Mouse (Mus musculus) layer of hippocampus, postnatal 25 days (tissue): ENCODE results near the gene Clec10a. TPM values are rescaled to one million over a fixed set of nuclear protein-coding genes. Genes with fewer than 3 reads are reported as not detected.

ENCODE experiments used
- DNase-seq, 2 experiments: peaks; one replicate each; pipeline ENCODE4 v3.0.0; 2022; ENCODE audit warnings: mixed read lengths in 2 of 2, low spot score in 1 of 2; ENCODE audit errors: extremely low spot score in 1 of 2
- total RNA-seq, 2 experiments: library from RNA; stranded (reverse); gene quantifications; 2 replicates each; pipeline ENCODE4 v1.2.3; 2021

Clec10a gene
- total RNA-seq, 2 experiments from 2014 or later: 1.1 to 3.4 TPM

DNA sequence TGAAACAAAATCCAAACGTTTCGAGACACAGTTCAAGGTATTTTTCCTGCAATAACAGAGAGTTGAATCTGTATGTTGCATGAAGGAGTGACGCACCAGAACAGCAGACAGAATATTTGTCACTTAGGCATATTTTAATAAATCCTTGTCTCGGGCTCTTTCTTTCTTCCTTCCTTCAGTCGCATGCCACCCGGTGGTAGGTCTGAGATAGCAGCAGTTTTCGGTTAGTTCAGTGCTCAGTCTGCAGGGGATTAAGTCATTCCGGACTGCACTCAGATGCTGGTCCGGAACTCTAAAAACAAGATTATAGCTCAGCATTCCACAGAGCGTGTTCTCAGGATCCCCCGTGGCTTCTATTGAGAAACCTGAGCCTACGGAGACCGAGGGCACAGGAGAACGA is 23.4 kb downstream of the Clec10a start:
- DNase-seq: peak in 1 of 2 experiments; percentile 28

GRCm38 (mm10) chr11:70180496-70180895 is 24.5 kb downstream of the Clec10a start:
- DNase-seq: no peak

DNA sequence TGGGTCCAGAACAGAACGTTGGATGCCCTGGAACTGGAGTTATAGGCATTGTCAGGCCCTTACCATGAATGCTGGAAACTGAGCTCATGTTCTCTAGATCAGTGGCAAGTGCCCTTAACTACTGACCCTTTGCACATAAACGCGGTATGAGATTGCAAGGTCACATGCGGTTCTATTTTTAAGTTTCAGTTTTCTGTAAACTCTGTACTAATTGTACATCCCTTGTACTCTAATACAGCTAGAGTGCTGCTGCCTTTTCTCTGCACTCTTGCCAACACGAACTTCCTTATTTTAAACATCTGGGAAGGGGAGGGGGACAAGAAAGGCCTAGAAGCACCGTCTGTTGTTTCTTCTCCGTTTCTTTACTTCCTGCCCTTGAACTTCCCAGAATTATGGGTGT is 29.1 kb downstream of the Clec10a start:
- no peak for DNase-seq

GRCm38 (mm10) chr11:70189319-70190134 is 33.5 kb downstream of the Clec10a start:
- DNase-seq: no peak

GRCm38 (mm10) chr11:70191188-70191587 is 35.2 kb downstream of the Clec10a start:
- DNase-seq: no peak

DNA sequence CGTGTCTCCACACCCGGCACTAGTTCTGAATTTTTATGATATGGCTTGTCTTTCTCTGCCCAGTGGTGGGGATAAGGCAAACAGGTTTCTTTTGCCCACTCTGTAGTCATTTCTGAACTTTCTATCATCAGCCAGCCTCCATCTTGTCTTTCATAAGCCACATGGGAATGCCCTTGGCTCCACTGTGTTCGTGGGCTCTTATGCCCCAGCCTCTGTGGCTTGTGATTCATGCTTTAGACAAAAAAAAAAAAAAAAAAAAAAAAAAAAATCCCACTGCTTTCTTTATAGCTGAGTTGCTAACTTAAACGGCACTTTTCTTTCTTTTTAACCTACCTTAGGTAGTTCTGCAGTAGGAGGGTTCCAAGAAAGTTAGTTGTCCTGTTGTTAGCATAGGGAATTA is 36.2 kb downstream of the Clec10a start:
- no peak for DNase-seq

DNA sequence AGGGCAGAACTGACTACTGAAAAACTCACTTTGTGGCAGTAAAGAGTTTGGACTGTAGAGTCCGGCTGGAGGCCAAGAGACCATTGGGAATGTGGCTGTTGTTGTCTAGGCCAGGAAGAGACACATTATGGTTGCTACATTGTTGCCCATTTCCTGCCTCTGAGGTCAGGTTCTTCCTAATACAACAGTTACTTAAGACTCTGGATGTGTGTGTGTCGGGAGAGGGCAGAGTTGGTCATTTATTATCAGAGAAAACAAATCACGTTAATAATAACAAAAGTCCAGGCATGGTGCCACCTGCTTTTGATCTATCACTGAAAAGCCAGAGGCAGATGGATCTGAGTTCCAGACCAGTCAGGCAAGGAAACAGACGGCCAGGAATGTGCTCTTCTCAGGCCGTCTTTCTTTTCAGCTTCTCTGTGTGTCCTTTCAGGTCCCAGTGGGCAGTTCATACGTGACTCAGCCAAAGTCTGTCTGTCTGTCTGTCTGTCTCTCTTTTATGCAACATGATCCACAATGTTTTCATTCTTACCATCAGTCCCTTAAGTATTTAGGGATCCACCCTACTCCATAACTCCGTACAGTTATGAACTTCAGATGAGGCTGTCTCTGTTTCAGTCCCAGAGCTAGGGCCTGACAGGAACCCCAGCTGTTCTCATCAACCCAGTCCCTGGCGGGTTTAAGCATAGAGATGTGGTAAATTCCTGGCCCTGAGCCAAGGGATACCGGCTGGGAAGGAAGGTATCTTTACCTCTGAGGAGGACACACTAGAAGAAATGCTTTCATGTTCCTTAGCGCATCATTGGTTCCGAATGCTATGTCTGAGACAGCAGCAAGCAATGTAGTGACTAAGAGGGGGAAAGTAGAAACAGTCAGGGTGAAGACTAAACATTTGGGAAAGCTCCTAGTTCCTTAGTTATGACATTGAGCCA is 37.6 kb downstream of the Clec10a start:
- no peak for DNase-seq

DNA sequence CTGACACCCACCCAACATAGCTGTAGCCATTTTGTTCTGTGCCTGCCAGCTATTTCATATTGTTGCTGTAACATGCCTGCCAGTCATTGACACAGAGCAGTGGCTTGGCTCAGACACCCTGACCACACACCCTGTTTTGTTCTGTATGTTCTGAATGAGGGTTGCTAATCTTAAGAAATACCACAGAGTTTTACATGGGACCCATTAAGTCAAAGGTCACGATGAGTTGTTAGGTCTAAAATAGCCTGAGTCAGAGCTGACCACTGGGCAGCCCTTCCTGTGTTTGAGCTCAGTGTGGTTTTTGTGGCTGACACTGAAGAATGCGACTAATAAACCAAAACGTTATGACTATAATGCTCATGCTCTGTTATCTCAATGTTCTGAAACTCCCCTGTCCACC is 42.3 kb downstream of the Clec10a start:
- no peak for DNase-seq

- DNase-seq: no peak
Measured at GRCm38 (mm10) chr11:70199107-70199506, 43.1 kb downstream of the Clec10a start.

GRCm38 (mm10) chr11:70200036-70200608 is 44.1 kb downstream of the Clec10a start:
- no peak for DNase-seq

DNA sequence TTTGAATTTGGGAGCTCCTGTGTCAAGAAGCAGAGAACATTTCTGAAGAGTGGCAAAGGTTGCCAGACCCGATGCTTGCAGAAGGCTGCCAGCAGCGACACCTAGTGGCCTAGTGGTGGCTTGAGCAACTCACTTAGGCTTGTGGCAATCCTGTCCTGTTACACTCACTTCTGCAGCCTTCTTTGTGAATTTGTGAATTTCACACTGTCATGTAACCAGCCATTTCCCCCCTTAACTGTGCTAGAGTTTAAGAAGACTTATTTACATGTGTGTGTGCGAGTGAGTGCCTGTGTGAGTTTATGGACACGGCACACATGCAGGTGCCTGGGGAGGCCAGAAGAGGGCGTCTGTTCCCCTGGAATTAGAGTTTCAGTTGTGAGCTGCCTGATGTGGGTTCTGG is 45.7 kb downstream of the Clec10a start:
- DNase-seq: peak; percentile 54 to 87

GRCm38 (mm10) chr11:70206801-70207200 is 50.8 kb downstream of the Clec10a start:
- no peak for DNase-seq

- no peak for DNase-seq
Measured at GRCm38 (mm10) chr11:70207283-70207682, 51.3 kb downstream of the Clec10a start.

DNA sequence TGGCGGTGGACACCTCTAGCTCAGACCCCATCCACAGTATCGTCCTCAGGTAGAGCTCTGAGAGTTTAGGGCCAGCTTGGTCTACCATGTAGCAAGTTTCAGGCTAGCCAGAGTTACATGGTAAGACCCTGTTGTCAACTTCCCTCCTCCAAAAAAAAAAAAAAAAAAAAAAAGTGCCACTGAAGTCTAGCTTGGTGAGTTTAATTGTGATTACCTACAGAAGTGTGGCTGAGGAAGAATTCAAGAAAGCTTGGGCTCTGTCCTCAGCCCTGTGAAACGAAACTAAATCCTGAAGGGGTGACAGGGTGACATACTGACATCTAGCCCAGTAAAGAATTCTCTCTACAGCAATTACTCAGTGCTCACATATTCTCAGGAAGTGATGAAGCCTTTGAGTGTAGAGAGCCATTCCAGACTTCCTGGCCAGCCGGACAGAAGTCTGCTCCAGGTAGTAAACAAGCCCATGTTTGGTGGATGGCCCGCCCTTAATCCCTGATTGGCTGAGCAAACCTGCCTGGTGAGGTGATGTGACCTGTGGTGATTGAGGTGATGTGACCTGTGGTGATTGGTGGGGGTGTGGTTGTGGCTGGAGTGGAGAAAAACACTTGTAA is 52.9 kb downstream of the Clec10a start:
- no peak for DNase-seq

DNA sequence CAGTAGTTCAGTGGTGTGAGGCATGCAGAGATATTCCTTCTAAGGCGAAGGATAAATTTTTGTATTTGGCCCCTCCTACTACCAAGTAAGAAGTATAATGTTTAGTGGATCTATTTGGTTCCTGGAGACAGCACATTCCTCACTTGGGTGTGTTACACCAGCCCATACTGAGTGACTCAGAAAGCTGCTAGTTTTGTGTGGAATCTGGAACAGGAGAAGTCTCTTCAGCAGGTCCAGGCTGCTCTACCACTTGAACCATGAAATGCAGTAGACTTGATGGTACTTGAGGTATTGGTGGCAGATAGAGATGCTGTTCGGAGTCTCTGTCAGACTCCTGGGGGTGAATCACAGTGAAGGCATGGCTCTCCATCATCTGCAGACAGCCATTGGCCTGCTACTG is 54.7 kb downstream of the Clec10a start:
- no peak for DNase-seq

GRCm38 (mm10) chr11:70211972-70212371 is 56.0 kb downstream of the Clec10a start:
- DNase-seq: no peak

DNA sequence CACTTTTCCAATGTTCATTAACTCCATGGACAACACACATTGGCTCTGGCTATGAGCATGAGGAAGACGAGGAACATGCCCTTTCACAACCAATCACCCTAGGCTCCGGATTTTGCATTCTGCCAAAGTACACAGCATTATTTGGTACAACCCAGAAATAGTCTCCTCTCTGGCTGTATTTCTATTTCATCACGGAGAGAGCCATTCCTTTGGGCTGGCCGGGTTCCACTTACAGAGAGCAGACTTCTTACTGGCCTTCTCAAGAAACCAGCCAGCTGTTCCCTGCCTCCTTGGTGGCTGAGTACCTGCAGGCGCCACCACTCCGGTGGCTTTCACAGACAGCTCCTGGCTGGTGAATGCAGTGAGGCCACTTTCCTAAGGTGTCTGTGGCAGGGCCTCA is 56.4 kb downstream of the Clec10a start, which contains the start of gene Slc16a11:
TSS of gene Slc16a11 (plus strand) at position 330 of the 400 bp plus-strand sequence.
- no peak for DNase-seq

- DNase-seq: peak in 1 of 2 experiments; percentile 74
Measured at GRCm38 (mm10) chr11:70212896-70213295, 56.9 kb downstream of the Clec10a start.

DNA sequence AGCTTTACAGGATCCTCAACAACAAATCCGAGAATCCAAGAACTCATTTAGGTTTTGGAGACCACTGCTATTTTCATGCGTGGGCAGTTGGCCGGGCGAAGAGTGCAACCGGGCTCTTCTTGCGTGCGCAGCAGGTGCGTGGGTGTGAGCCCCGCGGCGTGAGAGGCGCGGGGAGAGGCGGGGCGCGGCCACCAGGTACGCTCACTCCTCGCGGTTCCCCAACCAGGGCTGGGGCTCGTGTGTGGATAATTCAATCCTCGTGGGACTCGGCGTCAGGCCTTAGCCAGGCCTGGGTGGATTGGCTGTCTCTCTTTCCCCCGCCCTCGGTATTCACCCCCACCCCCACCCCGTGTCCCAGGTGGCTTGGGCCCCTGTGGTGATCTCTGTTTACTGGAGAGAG is 57.7 kb downstream of the Clec10a start:
- DNase-seq: no peak

- no peak for DNase-seq
Measured at GRCm38 (mm10) chr11:70214191-70214855, 58.3 kb downstream of the Clec10a start.
